Mouse (Mus musculus): ENCODE data around the gene Slc44a1. TPM values are rescaled to one million over a fixed set of nuclear protein-coding genes. Genes with fewer than 3 reads are reported as not detected.
A peak's percentile ranks its signal among the peaks of the same experiment; 100 is the strongest.

Slc44a1 gene
- polyA plus RNA-seq, 1 experiment from 2014 or later, result 9.6 TPM

DNA sequence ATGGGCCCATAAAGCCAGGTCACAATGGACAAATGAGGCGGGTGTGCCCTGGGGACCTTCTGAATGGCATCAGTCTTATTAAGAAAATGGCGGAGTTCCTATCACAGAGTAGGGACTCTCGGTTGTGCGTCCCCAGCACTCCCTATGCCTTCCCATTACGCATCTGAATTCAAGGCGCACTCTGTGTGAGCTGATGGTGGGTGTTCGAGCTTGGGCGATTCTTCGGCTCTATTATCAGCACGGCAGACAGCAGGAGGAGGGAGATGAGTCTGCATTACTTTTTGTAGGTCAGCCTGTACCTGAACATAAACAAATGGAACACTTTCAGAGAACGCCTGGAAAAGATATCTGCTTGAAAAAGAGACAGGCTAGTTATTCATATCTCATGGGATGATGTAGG is 151.3 kb downstream of the Slc44a1 start:
- Histone ChIP-seq H3K9me3 (replicated peaks; ENCODE audit: control insufficient read depth, low read length, poor library complexity, severe bottlenecking) (no peaks in the 10 kb centered on the region), H3K9ac (ENCODE audit: low read depth, low read length) (no peak overlapping the region), H3K4me1 (ENCODE audit: control insufficient read depth, insufficient read depth, low read length) (0 out of 2 replicates have a peak, but pooled peaks cover 3% of the 10 kb centered on the region), H3K4me3 (ENCODE audit: low read depth, low read length) (no peak overlapping the region), H3K4me2 (ENCODE audit: low read length) (no peak overlapping the region), H3K27me3 (ENCODE audit: control insufficient read depth, insufficient read depth, low read depth, low read length) (no peaks in the 10 kb centered on the region), H3K27ac (ENCODE audit: low read length) (0 out of 2 replicates have a peak overlapping the region, but pooled peaks have one; percentile 33), H3K36me3 (ENCODE audit: control insufficient read depth, insufficient read depth, low read length) (no peaks in the 10 kb centered on the region)
- 75% methylated on average over 11 of the region's 11 CpGs for WGBS
- no peak for ATAC-seq

DNA sequence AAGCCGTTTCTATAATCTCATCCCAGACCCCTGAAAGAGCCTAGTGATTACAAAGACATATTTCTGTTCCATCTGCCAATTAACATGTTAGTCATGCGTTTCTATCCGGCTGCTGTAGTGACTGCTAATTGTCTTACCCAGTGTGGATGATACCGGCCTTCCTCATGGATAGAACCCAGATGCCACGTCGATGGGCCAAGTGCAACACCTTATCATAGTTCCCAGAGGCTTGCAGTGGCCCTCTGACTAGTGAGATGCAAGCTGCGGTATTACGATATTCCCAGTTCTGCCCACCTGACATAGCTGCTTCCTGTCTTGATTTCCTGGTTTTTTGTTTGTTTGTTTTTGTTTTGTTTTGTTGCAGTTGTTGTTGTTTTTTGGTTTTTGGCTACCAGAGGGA is 151.7 kb downstream of the Slc44a1 start:
- H3K9me3 ChIP-seq (replicated peaks; ENCODE audit: control insufficient read depth, low read length, poor library complexity, severe bottlenecking), result no peaks in the 10 kb centered on the region
- no peak for ATAC-seq
- no peak overlapping the region for H3K4me2 ChIP-seq (ENCODE audit: low read length)
- H3K36me3 ChIP-seq (ENCODE audit: control insufficient read depth, insufficient read depth, low read length), result no peaks in the 10 kb centered on the region
- H3K27me3 ChIP-seq (ENCODE audit: control insufficient read depth, insufficient read depth, low read depth, low read length), result no peaks in the 10 kb centered on the region
- H3K4me1 ChIP-seq (ENCODE audit: control insufficient read depth, insufficient read depth, low read length), result 0 out of 2 replicates have a peak, but pooled peaks cover 3% of the 10 kb centered on the region
- WGBS, result 70% methylated on average over 8 of the region's 8 CpGs
- no peak overlapping the region for H3K27ac ChIP-seq (ENCODE audit: low read length)
- no peak overlapping the region for H3K9ac ChIP-seq (ENCODE audit: low read depth, low read length)
- no peak overlapping the region for H3K4me3 ChIP-seq (ENCODE audit: low read depth, low read length)

DNA sequence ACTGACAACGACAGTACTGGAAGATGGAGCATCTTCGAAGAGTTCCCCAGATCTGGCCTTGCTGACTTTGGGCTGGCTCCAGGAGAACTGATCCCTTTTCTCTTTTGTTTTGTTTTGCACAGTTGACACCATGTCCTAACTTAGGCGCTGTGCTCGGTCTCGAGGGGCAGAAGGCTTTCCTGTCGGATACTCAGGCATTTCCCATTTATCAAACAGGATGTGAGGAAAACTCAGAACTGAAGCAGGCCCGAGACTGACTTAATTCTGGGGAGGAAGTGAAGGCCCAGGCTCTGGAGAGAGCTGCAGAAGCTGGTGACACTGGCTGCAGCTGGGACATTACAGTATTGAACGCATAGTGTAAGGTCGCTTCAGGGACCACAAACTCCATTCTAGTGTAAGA is 152.2 kb downstream of the Slc44a1 start:
- H3K9me3 ChIP-seq (replicated peaks; ENCODE audit: control insufficient read depth, low read length, poor library complexity, severe bottlenecking), result no peaks in the 10 kb centered on the region
- no peaks in the 10 kb centered on the region for H3K36me3 ChIP-seq (ENCODE audit: control insufficient read depth, insufficient read depth, low read length)
- no peak overlapping the region for H3K9ac ChIP-seq (ENCODE audit: low read depth, low read length)
- H3K27ac ChIP-seq (ENCODE audit: low read length), result no peak overlapping the region
- H3K4me2 ChIP-seq (ENCODE audit: low read length), result no peak overlapping the region
- no peak overlapping the region for H3K4me3 ChIP-seq (ENCODE audit: low read depth, low read length)
- 83% methylated on average over 9 of the region's 9 CpGs for WGBS
- no peak for ATAC-seq
- no peaks in the 10 kb centered on the region for H3K27me3 ChIP-seq (ENCODE audit: control insufficient read depth, insufficient read depth, low read depth, low read length)
- 0 out of 2 replicates have a peak, but pooled peaks cover 3% of the 10 kb centered on the region for H3K4me1 ChIP-seq (ENCODE audit: control insufficient read depth, insufficient read depth, low read length)

DNA sequence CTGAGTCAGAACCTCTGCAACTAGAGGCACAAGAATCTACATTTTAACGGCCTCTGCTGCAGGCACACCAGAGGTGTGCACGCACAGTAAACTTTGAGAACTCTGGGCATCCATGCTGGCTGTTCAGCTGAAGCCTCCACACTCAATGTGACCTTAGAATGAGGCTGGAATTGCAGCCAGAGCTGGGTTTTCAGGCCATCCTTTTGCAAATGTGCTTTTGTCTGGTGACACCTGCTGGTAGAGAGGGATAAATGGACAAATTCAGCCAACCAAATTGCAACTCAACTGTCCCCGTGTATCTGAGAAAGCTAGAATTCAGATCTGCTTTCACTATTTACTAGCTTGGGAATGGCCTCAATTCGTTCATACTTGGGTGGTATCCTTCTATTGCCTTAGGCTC is 154.0 kb downstream of the Slc44a1 start:
- H3K4me3 ChIP-seq (ENCODE audit: low read depth, low read length), result no peak overlapping the region
- 0 out of 2 replicates have a peak, but pooled peaks cover 3% of the 10 kb centered on the region for H3K4me1 ChIP-seq (ENCODE audit: control insufficient read depth, insufficient read depth, low read length)
- H3K27me3 ChIP-seq (ENCODE audit: control insufficient read depth, insufficient read depth, low read depth, low read length), result no peaks in the 10 kb centered on the region
- H3K4me2 ChIP-seq (ENCODE audit: low read length), result no peak overlapping the region
- no peaks in the 10 kb centered on the region for H3K9me3 ChIP-seq (replicated peaks; ENCODE audit: control insufficient read depth, low read length, poor library complexity, severe bottlenecking)
- peak; percentile 77 for ATAC-seq
- no peaks in the 10 kb centered on the region for H3K36me3 ChIP-seq (ENCODE audit: control insufficient read depth, insufficient read depth, low read length)
- 30% methylated on average over 4 of the region's 4 CpGs for WGBS
- H3K27ac ChIP-seq (ENCODE audit: low read length), result no peak overlapping the region
- H3K9ac ChIP-seq (ENCODE audit: low read depth, low read length), result no peak overlapping the region

DNA sequence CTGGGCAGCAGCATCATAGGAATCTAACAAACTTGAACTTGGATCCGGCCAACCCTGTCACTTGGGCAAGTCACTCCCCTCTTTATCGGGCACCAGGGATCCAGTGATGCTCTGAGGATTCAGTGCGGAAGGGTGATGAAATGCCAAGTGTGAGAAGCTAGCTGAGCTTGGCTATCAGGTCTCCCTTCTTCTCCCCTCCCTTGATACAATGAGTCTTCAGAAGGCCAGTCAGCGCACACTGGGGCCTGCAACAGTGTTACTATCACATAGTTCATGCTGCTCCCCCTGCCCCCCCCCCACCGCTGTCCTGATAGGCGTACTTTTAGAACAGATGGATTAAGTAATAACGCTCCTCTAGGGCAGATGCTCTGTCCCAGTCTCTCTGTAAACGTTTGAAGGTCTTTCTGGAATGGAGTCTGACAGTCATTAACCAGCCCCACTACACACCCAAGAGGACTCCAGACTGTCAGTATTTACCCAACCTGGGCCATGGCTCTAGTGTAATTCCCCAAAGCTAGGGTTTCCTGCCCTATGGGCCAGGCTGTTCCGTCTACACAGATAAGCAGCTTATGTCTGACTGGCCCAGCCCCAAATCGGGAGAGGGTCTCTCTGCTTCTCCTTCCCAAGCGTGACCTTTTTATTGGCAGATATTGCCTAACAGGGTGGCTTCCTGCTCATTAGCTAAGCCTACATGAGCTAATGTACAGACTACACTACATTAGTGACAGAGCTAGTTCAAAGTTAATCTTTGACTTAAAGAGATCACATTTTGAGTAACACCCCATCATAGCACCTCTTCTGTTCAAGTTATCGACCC is 155.2 kb downstream of the Slc44a1 start:
- H3K4me3 ChIP-seq (ENCODE audit: low read depth, low read length), result no peak overlapping the region
- H3K27ac ChIP-seq (ENCODE audit: low read length), result no peak overlapping the region
- ATAC-seq, result no peak; the same call in 1 of the 2 replicates
- no peaks in the 10 kb centered on the region for H3K27me3 ChIP-seq (ENCODE audit: control insufficient read depth, insufficient read depth, low read depth, low read length)
- H3K4me1 ChIP-seq (ENCODE audit: control insufficient read depth, insufficient read depth, low read length), result 0 out of 2 replicates have a peak, but pooled peaks cover 3% of the 10 kb centered on the region
- no peak overlapping the region for H3K9ac ChIP-seq (ENCODE audit: low read depth, low read length)
- 61% methylated on average over 12 of the region's 12 CpGs for WGBS
- no peaks in the 10 kb centered on the region for H3K36me3 ChIP-seq (ENCODE audit: control insufficient read depth, insufficient read depth, low read length)
- H3K9me3 ChIP-seq (replicated peaks; ENCODE audit: control insufficient read depth, low read length, poor library complexity, severe bottlenecking), result no peaks in the 10 kb centered on the region
- no peak overlapping the region for H3K4me2 ChIP-seq (ENCODE audit: low read length)

DNA sequence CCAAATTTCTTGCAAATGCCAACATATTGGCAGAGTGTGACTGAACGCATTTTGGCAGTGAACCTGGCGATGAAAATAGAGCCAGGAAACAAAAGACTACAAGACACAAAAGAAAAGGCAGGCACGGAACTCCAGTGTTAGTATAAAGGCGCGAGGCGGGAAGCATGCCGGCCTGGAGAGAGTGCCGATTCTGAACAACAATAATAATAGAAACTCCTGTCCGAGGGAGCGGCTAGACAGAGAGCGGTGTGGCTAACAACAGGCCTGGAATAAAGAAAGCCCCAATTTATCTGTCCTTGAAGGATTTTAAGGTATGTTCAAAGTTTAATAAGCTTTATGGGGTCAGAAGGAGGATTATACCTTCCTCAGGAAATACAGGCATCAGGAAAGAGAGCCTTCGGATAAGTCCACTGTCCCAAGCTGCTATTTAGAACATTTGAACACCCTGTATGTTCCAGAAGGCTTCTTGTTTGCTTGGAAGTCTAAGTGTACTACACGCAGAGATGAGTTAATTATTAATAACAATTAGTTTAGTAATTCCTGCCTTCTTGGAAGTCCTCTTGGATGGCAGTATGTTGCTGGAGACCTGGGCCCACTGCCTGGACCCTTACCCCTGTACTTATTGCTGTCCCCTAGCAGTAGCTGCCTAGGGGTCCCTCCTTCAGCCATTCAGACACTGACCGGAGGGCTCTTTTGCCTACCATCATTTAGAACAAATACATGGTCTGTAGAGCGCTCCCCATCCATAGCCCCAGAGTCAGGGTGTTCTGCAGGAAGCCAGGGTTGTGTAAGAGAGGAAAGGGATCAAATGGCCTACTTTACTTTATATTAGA is 156.1 kb downstream of the Slc44a1 start:
- ATAC-seq, result no peak

DNA sequence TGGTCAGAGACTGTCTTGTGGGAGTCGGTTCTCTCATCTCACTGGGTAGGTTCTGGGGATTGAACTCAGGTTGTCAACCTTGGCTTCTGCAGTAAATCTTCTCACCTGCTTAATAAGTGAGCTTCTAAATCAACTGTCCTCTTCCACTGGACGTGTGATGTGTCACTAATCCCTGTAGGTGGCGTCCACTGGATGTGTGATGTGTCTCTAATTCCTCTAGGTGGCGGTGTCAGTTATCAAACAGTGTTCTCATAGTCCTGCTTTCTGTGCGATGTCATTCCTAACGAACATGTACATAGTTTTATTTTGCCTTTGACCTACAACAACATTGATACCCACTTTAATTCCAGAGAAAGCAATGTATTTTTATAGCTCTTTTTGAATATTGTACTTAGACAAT is 160.2 kb downstream of the Slc44a1 start:
- WGBS, result 43% methylated on average over 6 of the region's 6 CpGs
- H3K36me3 ChIP-seq (ENCODE audit: control insufficient read depth, insufficient read depth, low read length), result no peaks in the 10 kb centered on the region
- H3K4me3 ChIP-seq (ENCODE audit: low read depth, low read length), result no peak overlapping the region
- no peaks in the 10 kb centered on the region for H3K27me3 ChIP-seq (ENCODE audit: control insufficient read depth, insufficient read depth, low read depth, low read length)
- no peak overlapping the region for H3K4me2 ChIP-seq (ENCODE audit: low read length)
- H3K9me3 ChIP-seq (replicated peaks; ENCODE audit: control insufficient read depth, low read length, poor library complexity, severe bottlenecking), result no peaks in the 10 kb centered on the region
- H3K4me1 ChIP-seq (ENCODE audit: control insufficient read depth, insufficient read depth, low read length), result no peaks in the 10 kb centered on the region
- ATAC-seq, result no peak
- no peak overlapping the region for H3K27ac ChIP-seq (ENCODE audit: low read length)
- no peak overlapping the region for H3K9ac ChIP-seq (ENCODE audit: low read depth, low read length)

More for the DNA sequence above, 156.1 kb downstream of the Slc44a1 start:
- Histone ChIP-seq H3K9ac (ENCODE audit: low read depth, low read length) (no peak overlapping the region), H3K27me3 (ENCODE audit: control insufficient read depth, insufficient read depth, low read depth, low read length) (no peaks in the 10 kb centered on the region), H3K27ac (ENCODE audit: low read length) (no peak overlapping the region), H3K36me3 (ENCODE audit: control insufficient read depth, insufficient read depth, low read length) (no peaks in the 10 kb centered on the region), H3K4me3 (ENCODE audit: low read depth, low read length) (no peak overlapping the region), H3K4me1 (ENCODE audit: control insufficient read depth, insufficient read depth, low read length) (0 out of 2 replicates have a peak, but pooled peaks cover 3% of the 10 kb centered on the region), H3K4me2 (ENCODE audit: low read length) (no peak overlapping the region), H3K9me3 (replicated peaks; ENCODE audit: control insufficient read depth, low read length, poor library complexity, severe bottlenecking) (no peaks in the 10 kb centered on the region)
- 41% methylated on average over 15 of the region's 15 CpGs for WGBS

DNA sequence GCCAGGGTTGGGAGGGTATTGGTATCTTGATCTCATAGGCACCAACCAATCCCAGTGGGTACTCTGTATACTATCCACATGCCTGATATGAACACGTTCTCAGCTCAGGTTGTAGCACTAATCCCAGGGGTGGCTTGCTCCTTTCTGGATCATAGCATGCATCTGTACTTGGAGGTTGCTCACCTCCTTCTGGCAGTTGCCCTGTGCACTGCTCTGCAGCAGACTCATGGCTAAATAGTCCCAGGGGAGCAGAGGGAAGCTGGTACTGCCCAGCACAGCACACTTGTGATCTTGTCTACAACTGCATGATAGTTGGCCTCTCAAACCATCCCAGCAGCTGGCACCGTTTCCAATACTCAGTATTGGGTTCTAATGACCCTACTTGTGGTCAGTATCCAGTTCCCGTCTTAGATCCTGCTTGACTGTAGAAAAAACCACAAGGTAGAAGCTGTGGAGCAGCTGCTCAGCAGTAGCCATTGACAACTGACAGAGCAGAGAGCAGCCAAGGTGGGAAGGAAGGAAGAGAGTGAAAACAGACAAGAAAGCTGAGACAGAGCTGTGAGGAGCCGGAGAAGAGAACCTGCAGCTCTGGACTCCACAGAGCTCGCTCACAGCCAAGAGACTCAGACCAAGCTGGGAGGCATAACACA is 174.5 kb downstream of the Slc44a1 start:
- no peaks in the 10 kb centered on the region for H3K36me3 ChIP-seq (ENCODE audit: control insufficient read depth, insufficient read depth, low read length)
- H3K9me3 ChIP-seq (replicated peaks; ENCODE audit: control insufficient read depth, low read length, poor library complexity, severe bottlenecking), result no peaks in the 10 kb centered on the region
- WGBS, result 87% methylated on average over 5 of the region's 5 CpGs
- H3K4me3 ChIP-seq (ENCODE audit: low read depth, low read length), result no peak overlapping the region
- no peak overlapping the region for H3K9ac ChIP-seq (ENCODE audit: low read depth, low read length)
- H3K27ac ChIP-seq (ENCODE audit: low read length), result no peak overlapping the region
- ATAC-seq, result no peak
- no peak overlapping the region for H3K4me2 ChIP-seq (ENCODE audit: low read length)
- H3K27me3 ChIP-seq (ENCODE audit: control insufficient read depth, insufficient read depth, low read depth, low read length), result no peaks in the 10 kb centered on the region
- H3K4me1 ChIP-seq (ENCODE audit: control insufficient read depth, insufficient read depth, low read length), result no peaks in the 10 kb centered on the region
